Mouse (Mus musculus) bone marrow macrophage, adult 2 months (primary cell): ENCODE data around the gene Ap4e1. TPM values are rescaled to one million over a fixed set of nuclear protein-coding genes. Genes with fewer than 3 reads are reported as not detected.
"Not testable (repeated sequence)": the region's sequence is repeated elsewhere in the genome, so short reads cannot be mapped to it uniquely, and the experiment has no call there.

Source experiments
- H3K27ac ChIP-seq: 2 replicates; pipeline ENCODE4 v1.5.1; 2012; ENCODE audit warnings: low read depth, low read length; ENCODE audit not compliant: insufficient read depth
- H3K4me1 ChIP-seq: 2 replicates; pipeline ENCODE4 v1.6.1; 2012; ENCODE audit warnings: low read length; ENCODE audit not compliant: control insufficient read depth, insufficient read depth
- H3K4me3 ChIP-seq: 2 replicates; pipeline ENCODE4 v1.5.1; 2012; ENCODE audit warnings: mild to moderate bottlenecking, low read length, moderate library complexity; ENCODE audit not compliant: insufficient read depth
- CTCF ChIP-seq: IDR thresholded peaks from 2 replicates; pipeline ENCODE4 v1.5.1; 2012; ENCODE audit warnings: low read depth, mild to moderate bottlenecking, low read length, moderate library complexity
- POLR2A ChIP-seq: IDR thresholded peaks from 2 replicates; pipeline ENCODE4 v1.6.1; 2012; ENCODE audit warnings: mild to moderate bottlenecking, low read depth, low read length, borderline replicate concordance
- polyA plus RNA-seq: library from polyadenylated mRNA; stranded (reverse); fragments of >200 nt; gene quantifications from 2 replicates; pipeline ENCODE4 v1.2.4, GENCODE M21; 2012; ENCODE audit not compliant: missing spikeins, insufficient read depth, insufficient read length

Gene Ap4e1
- polyA plus RNA-seq, 1 experiment, result 13.0 TPM

DNA sequence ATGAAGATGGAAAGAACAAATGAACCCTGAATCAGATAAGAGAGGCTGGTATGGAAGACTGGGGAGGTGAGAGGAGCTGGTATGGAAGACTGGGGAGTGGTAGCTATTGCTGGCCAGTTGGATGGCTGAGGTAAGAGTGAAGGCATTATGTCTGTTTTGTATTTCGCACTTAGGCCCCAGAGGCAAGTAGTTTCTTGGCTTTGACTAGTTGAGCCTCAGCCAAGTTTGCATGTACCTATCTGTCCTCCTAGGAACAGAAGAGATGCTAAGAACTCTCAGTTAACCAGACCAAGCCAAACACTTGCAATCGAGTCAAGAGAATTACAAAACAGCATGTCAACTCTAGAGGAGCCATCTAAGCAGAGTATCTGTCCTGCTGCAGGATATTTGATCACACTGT is 65.6 kb downstream of the Ap4e1 start:
- H3K4me3 ChIP-seq, result no peak overlapping the region
- no peak for TF ChIP-seq POLR2A
- no peak for TF ChIP-seq CTCF

DNA sequence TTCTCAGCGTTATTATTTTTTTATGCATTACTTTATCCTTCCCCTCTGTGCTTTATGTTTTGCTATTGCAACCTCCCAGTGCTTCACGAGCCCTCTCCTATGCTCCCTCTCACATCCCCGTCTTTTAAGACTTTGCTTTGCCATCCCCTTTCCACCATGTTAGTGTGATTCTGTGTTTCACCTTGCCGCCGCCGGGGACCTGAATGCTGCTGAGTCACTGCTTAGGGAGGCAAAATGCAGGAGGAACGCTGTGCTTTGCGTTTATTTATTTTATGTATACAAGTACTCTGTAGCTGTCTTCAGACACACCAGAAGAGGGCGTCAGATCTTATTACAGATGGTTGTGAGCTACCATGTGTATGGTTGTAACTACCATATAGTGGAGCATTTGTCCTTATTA is 69.1 kb downstream of the Ap4e1 start:
- Histone ChIP-seq H3K4me3 (no peak overlapping the region), H3K27ac (no peak overlapping the region), H3K4me1 (peaks cover 36% of the 10 kb centered on the region)
- TF ChIP-seq CTCF (no peak), POLR2A (no peak)

More for the DNA sequence above, 65.6 kb downstream of the Ap4e1 start:
- Histone ChIP-seq H3K27ac (no peak overlapping the region), H3K4me1 (peaks cover 30% of the 10 kb centered on the region)

DNA sequence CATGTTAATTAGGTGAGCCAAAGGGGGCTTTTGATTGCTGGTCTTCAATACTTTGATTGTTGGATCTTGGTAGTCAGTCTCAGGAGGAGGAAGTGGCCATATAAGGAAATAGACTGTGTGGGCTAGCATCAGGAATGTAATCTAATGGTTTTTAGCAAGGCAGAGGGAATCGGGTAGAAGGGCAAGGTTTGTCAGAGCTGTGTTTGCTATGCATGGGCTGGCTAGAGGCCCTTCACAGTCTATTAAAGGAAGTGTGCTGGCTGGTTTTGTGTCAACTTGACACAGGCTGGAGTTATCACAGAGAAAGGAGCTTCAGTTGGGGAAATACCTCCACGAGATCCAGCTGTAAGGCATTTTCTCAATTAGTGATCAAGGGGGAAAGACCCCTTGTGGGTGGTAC is 70.5 kb downstream of the Ap4e1 start:
- peak overlapping the region; percentile 99 for H3K27ac ChIP-seq
- H3K4me3 ChIP-seq, result peak overlapping the region; percentile 31
- H3K4me1 ChIP-seq, result peaks cover 38% of the 10 kb centered on the region

DNA sequence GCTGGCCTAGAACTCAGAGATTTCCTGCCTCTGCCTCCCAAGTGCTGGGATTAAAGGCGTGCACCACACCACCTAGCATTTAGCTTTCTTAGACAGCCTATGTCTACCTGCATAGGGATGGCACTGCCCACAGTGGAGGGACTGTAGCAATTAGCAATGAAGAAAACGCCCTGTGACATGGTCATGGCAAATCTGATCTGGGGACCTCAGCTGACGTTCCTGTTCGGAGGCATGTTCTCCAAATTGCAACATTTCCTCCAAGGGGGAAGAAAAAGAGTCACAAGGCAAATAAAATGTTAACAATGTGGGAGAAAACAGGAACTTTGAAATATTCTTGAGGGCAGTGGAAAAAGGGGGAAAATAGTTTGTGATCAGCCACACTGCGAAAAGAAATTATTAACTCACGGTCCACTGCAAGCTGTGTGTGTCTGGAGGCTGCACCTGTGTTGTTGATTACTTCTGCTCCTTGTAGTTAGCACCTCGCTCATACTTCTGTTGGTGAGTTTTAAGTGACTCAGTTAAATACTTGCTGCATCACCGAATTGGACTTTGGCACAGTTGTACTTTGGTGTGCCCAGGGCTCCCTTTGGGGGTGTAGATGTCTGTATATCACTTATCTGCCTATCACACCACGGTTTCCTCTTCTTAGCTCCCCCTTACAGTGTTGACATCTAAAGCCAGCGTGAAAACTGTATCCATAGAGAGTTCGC is 71.5 kb downstream of the Ap4e1 start:
- Histone ChIP-seq H3K4me3 (peak overlapping the region; percentile 59), H3K27ac (peak overlapping the region; percentile 99), H3K4me1 (peaks cover 48% of the 10 kb centered on the region)
- TF ChIP-seq CTCF, result no peak
- TF ChIP-seq POLR2A, result no peak

DNA sequence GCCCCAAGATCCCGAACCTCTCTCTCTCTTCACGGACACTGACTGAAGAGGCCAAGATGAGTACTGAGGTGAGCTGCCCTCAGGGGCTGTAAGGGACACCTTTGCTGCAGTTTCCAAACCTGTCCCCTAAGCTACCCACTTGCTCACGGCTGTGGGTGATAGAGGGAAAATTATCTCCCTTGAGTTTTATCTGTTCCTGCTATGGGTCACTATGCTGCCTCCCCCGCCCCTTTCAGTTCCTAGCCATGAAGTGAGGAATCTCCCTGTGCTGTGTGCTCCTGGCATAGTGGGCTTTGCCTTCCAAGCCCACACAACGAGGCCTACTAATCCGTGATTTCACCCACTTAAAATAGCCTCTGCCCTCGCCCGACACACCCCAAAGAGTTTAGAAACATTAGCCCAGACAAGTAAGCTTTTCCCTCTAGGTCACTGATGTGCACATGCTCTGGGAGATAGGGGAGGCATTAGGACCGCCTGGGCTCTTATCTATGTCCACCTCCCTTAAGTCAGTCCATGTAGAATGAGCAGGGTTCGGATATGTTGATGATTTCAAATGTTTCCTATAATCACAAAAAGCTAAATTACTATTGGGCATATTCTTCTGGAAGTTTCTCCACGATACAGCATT is 72.2 kb downstream of the Ap4e1 start:
- TF ChIP-seq CTCF, result no peak
- TF ChIP-seq POLR2A, result no peak
- H3K4me1 ChIP-seq, result peaks cover 54% of the 10 kb centered on the region
- H3K27ac ChIP-seq, result peak overlapping the region; percentile 99
- peak overlapping the region; percentile 59 for H3K4me3 ChIP-seq

DNA sequence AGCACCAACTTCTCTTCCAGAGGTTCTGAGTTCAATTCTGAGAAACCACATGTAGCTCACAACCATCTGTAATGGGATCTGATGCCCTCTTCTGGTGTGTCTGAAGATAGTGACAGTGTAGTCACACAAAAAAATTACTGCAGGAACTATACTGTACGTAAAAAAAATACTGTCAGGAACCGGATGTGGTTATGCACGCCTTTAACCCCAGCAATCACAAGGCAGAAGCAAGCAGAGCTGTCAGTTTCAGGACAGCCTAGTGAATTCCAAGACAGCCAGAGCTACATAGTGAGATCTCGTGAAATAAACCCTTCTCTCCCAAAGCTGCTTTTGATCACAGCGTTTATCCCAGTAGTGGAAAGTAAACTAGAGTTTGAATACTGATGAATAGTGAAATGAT is 77.7 kb downstream of the Ap4e1 start:
- peak overlapping the region; percentile 71 for H3K27ac ChIP-seq
- no peak overlapping the region for H3K4me3 ChIP-seq
- no peak for TF ChIP-seq POLR2A
- TF ChIP-seq CTCF, result no peak
- peaks cover 37% of the 10 kb centered on the region for H3K4me1 ChIP-seq

DNA sequence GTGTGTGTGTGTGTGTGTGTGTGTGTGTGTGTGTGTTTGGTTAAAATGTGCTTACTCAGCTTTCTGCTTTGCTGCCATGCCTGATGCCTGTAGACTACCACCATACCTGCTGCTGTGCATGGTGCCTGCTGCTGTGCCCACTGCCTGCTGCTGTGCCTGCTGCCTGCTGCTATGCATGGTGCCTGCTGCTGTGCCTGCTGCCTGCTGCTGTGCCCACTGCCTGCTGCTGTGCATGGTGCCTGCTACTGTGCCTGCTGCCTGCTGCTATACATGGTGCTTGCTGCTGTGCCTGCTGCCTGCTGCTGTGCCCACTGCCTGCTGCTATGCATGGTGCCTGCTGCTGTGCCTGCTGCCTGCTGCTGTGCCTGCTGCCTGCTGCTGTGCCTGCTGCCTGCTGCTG is 81.6 kb downstream of the Ap4e1 start:
- peaks cover 18% of the 10 kb centered on the region for H3K4me1 ChIP-seq
- H3K4me3 ChIP-seq, H3K27ac ChIP-seq: not testable (repeated sequence)

DNA sequence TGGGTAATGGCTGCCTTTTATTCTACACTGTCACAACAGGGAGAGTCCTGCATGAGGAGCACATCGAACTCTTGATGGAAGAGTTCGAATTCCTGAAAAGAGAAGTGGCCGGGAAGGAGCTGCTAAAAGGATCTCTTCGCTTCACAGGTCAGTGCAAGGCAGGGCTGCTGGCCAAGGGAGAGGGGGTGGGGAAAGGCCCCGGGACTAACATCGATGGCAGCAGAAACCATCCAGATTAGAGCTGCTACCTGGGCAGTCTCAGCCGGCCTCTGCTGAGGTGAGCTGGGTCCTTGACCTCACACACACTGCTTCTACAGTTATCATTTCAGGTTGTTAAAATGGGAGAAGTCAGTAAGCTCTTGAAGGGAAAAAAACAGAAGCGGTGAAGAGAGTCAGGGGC is 83.5 kb downstream of the Ap4e1 start:
- H3K4me1 ChIP-seq, result peaks cover 3% of the 10 kb centered on the region
- no peak overlapping the region for H3K27ac ChIP-seq
- no peak for TF ChIP-seq CTCF
- H3K4me3 ChIP-seq, result no peak overlapping the region

DNA sequence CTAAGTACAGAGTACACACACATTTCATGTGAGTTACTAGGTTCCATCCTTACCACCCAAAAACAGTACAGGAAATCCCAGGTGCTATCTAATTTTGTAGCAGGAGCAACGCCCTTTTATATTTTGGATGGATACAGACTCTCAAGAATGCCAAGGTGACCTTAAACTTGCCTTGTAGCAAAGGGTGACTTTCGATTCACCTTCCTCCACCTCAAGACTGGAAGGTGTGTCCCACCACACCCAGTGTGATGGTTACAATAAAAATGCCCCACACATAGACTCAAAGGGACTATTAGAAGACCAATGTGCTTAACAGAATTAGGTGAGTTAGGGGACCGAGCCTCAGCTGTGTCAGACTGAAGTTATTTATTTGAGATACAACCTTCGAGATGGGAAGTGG is 100.5 kb downstream of the Ap4e1 start:
- no peak overlapping the region for H3K27ac ChIP-seq
- TF ChIP-seq POLR2A (no peak), CTCF (no peak)
- H3K4me3 ChIP-seq, result no peak overlapping the region
- peaks cover 8% of the 10 kb centered on the region for H3K4me1 ChIP-seq

Other genes with a start within 250 kb of the Ap4e1 start
- 2.6 and 4.2 TPM in 2 replicates for gene Usp50, start 225.2 kb upstream of the Ap4e1 start, polyA plus RNA-seq
- gene Trpm7, start 132.5 kb upstream of the Ap4e1 start, polyA plus RNA-seq, result 53.2 and 55.1 TPM in 2 replicates
- gene Sppl2a, start 75.5 kb upstream of the Ap4e1 start, polyA plus RNA-seq, result 104 and 127 TPM in 2 replicates
- gene Blvra, start 61.9 kb downstream of the Ap4e1 start, polyA plus RNA-seq, result 215 and 227 TPM in 2 replicates
- gene Ncaph, start 125.2 kb downstream of the Ap4e1 start, polyA plus RNA-seq, result 32.5 and 33.3 TPM in 2 replicates
- 23.8 and 26.6 TPM in 2 replicates for gene Itpripl1, start 134.7 kb downstream of the Ap4e1 start, polyA plus RNA-seq
- 1.9 and 2.0 TPM in 2 replicates for gene 1810024B03Rik, start 199.6 kb downstream of the Ap4e1 start, polyA plus RNA-seq
- gene Snrnp200, start 199.7 kb downstream of the Ap4e1 start, polyA plus RNA-seq, result 34.6 and 44.1 TPM in 2 replicates
- gene Ciao1, start 239.1 kb downstream of the Ap4e1 start, polyA plus RNA-seq, result 44.6 and 48.8 TPM in 2 replicates
- gene Tmem127, start 239.2 kb downstream of the Ap4e1 start, polyA plus RNA-seq, result 41.6 and 46.2 TPM in 2 replicates